Mouse (Mus musculus): ENCODE measurements around the gene Bri3. TPM values are rescaled to one million over a fixed set of nuclear protein-coding genes. Genes with fewer than 3 reads are reported as not detected.

Gene Bri3
- polyA plus RNA-seq, 1 experiment from 2014 or later, result 139 TPM

GRCm38 (mm10) chr5:144287267-144287820 lies 43.1 kb downstream of the Bri3 start:
- no peak for ATAC-seq (ENCODE audit: low FRiP score)
- Histone ChIP-seq H3K27me3 (no peaks in the 10 kb centered on the region), H3K4me1 (no peaks in the 10 kb centered on the region), H3K27ac (no peak overlapping the region), H3K9me3 (no peaks in the 10 kb centered on the region), H3K4me3 (replicated peaks) (no peak overlapping the region), H3K36me3 (replicated peaks) (no peaks in the 10 kb centered on the region), H3K9ac (no peak overlapping the region), H3K4me2 (no peak overlapping the region)
- WGBS, result 87% methylated on average over 3 of the region's 3 CpGs

GRCm38 (mm10) chr5:144288391-144288790 lies 44.2 kb downstream of the Bri3 start:
- 90% methylated on average over 9 of the region's 9 CpGs for WGBS
- no peaks in the 10 kb centered on the region for H3K9me3 ChIP-seq
- H3K36me3 ChIP-seq (replicated peaks), result no peaks in the 10 kb centered on the region
- H3K4me1 ChIP-seq, result no peaks in the 10 kb centered on the region
- no peak overlapping the region for H3K4me2 ChIP-seq
- ATAC-seq (ENCODE audit: low FRiP score), result no peak
- no peak overlapping the region for H3K4me3 ChIP-seq (replicated peaks)
- no peak overlapping the region for H3K27ac ChIP-seq
- no peak overlapping the region for H3K9ac ChIP-seq
- H3K27me3 ChIP-seq, result no peaks in the 10 kb centered on the region

GRCm38 (mm10) chr5:144289769-144290440 lies 45.7 kb downstream of the Bri3 start:
- H3K9ac ChIP-seq, result no peak overlapping the region
- 97% methylated on average over 4 of the region's 4 CpGs for WGBS
- H3K27me3 ChIP-seq, result no peaks in the 10 kb centered on the region

GRCm38 (mm10) chr5:144294908-144295307 lies 50.7 kb downstream of the Bri3 start:
- no peaks in the 10 kb centered on the region for H3K4me1 ChIP-seq
- no peak for ATAC-seq (ENCODE audit: low FRiP score)
- H3K4me2 ChIP-seq, result no peak overlapping the region
- H3K9me3 ChIP-seq, result no peaks in the 10 kb centered on the region
- H3K4me3 ChIP-seq (replicated peaks), result no peak overlapping the region
- H3K9ac ChIP-seq, result no peak overlapping the region
- H3K36me3 ChIP-seq (replicated peaks), result no peaks in the 10 kb centered on the region
- no peak overlapping the region for H3K27ac ChIP-seq
- WGBS, result 84% methylated on average over 7 of the region's 7 CpGs
- no peaks in the 10 kb centered on the region for H3K27me3 ChIP-seq

More at GRCm38 (mm10) chr5:144289769-144290440, 45.7 kb downstream of the Bri3 start:
- Histone ChIP-seq H3K4me1 (no peaks in the 10 kb centered on the region), H3K36me3 (replicated peaks) (no peaks in the 10 kb centered on the region), H3K4me3 (replicated peaks) (no peak overlapping the region), H3K4me2 (no peak overlapping the region), H3K9me3 (no peaks in the 10 kb centered on the region), H3K27ac (no peak overlapping the region)
- no peak for ATAC-seq (ENCODE audit: low FRiP score)

GRCm38 (mm10) chr5:144295357-144295756 lies 51.1 kb downstream of the Bri3 start:
- 95% methylated on average over 1 of the region's 1 CpGs for WGBS
- H3K9ac ChIP-seq, result no peak overlapping the region
- ATAC-seq (ENCODE audit: low FRiP score), result no peak
- no peaks in the 10 kb centered on the region for H3K36me3 ChIP-seq (replicated peaks)
- no peaks in the 10 kb centered on the region for H3K9me3 ChIP-seq
- no peaks in the 10 kb centered on the region for H3K4me1 ChIP-seq
- H3K4me3 ChIP-seq (replicated peaks), result no peak overlapping the region
- no peaks in the 10 kb centered on the region for H3K27me3 ChIP-seq
- H3K4me2 ChIP-seq, result no peak overlapping the region
- no peak overlapping the region for H3K27ac ChIP-seq

GRCm38 (mm10) chr5:144296090-144296604 lies 51.9 kb downstream of the Bri3 start:
- H3K4me1 ChIP-seq, result no peaks in the 10 kb centered on the region
- no peaks in the 10 kb centered on the region for H3K9me3 ChIP-seq
- no peak overlapping the region for H3K9ac ChIP-seq
- WGBS, result 81% methylated on average over 7 of the region's 7 CpGs
- no peak overlapping the region for H3K4me2 ChIP-seq
- no peak overlapping the region for H3K27ac ChIP-seq
- no peak overlapping the region for H3K4me3 ChIP-seq (replicated peaks)
- H3K27me3 ChIP-seq, result no peaks in the 10 kb centered on the region
- H3K36me3 ChIP-seq (replicated peaks), result no peaks in the 10 kb centered on the region
- ATAC-seq (ENCODE audit: low FRiP score), result no peak

- Histone ChIP-seq H3K36me3 (replicated peaks) (no peaks in the 10 kb centered on the region), H3K4me2 (no peak overlapping the region), H3K27ac (no peak overlapping the region), H3K9me3 (no peaks in the 10 kb centered on the region), H3K27me3 (no peaks in the 10 kb centered on the region), H3K4me3 (replicated peaks) (no peak overlapping the region), H3K9ac (no peak overlapping the region), H3K4me1 (no peaks in the 10 kb centered on the region)
- 95% methylated on average over 2 of the region's 2 CpGs for WGBS
- ATAC-seq (ENCODE audit: low FRiP score), result no peak
Observed at GRCm38 (mm10) chr5:144303071-144303470, 58.8 kb downstream of the Bri3 start.

GRCm38 (mm10) chr5:144308929-144309328 lies 64.7 kb downstream of the Bri3 start:
- Histone ChIP-seq H3K9me3 (no peaks in the 10 kb centered on the region), H3K9ac (no peak overlapping the region), H3K27me3 (no peaks in the 10 kb centered on the region), H3K4me1 (peaks cover 4% of the 10 kb centered on the region), H3K36me3 (replicated peaks) (no peaks in the 10 kb centered on the region), H3K4me2 (no peak overlapping the region), H3K4me3 (replicated peaks) (no peak overlapping the region), H3K27ac (no peak overlapping the region)
- ATAC-seq (ENCODE audit: low FRiP score), result no peak
- WGBS, result 80% methylated on average over 4 of the region's 4 CpGs

GRCm38 (mm10) chr5:144312183-144312582 lies 67.9 kb downstream of the Bri3 start:
- Histone ChIP-seq H3K27ac (no peak overlapping the region), H3K4me3 (replicated peaks) (no peak overlapping the region), H3K9ac (no peak overlapping the region), H3K4me1 (peaks cover 4% of the 10 kb centered on the region), H3K27me3 (no peaks in the 10 kb centered on the region), H3K36me3 (replicated peaks) (no peaks in the 10 kb centered on the region), H3K4me2 (no peak overlapping the region), H3K9me3 (no peaks in the 10 kb centered on the region)
- 92% methylated on average over 7 of the region's 7 CpGs for WGBS
- ATAC-seq (ENCODE audit: low FRiP score), result no peak

- Histone ChIP-seq H3K9me3 (no peaks in the 10 kb centered on the region), H3K4me2 (no peak overlapping the region), H3K27me3 (no peaks in the 10 kb centered on the region), H3K27ac (no peak overlapping the region), H3K4me3 (replicated peaks) (no peak overlapping the region), H3K9ac (no peak overlapping the region), H3K36me3 (replicated peaks) (no peaks in the 10 kb centered on the region), H3K4me1 (peaks cover 9% of the 10 kb centered on the region)
- no peak for ATAC-seq (ENCODE audit: low FRiP score)
- 34% methylated on average over 5 of the region's 5 CpGs for WGBS
Observed at GRCm38 (mm10) chr5:144313335-144313734, 69.1 kb downstream of the Bri3 start.

- H3K4me2 ChIP-seq, result no peak overlapping the region
- no peaks in the 10 kb centered on the region for H3K36me3 ChIP-seq (replicated peaks)
- no peak overlapping the region for H3K4me3 ChIP-seq (replicated peaks)
- peaks cover 9% of the 10 kb centered on the region for H3K4me1 ChIP-seq
- H3K27me3 ChIP-seq, result no peaks in the 10 kb centered on the region
- 90% methylated on average over 12 of the region's 12 CpGs for WGBS
- H3K9ac ChIP-seq, result no peak overlapping the region
- ATAC-seq (ENCODE audit: low FRiP score), result no peak
- H3K9me3 ChIP-seq, result no peaks in the 10 kb centered on the region
- no peak overlapping the region for H3K27ac ChIP-seq
Observed at GRCm38 (mm10) chr5:144314731-144315494, 70.7 kb downstream of the Bri3 start.

GRCm38 (mm10) chr5:144316442-144316841 lies 72.2 kb downstream of the Bri3 start:
- Histone ChIP-seq H3K4me3 (replicated peaks) (no peak overlapping the region), H3K27ac (no peak overlapping the region), H3K4me1 (peaks cover 9% of the 10 kb centered on the region), H3K9me3 (no peaks in the 10 kb centered on the region), H3K4me2 (no peak overlapping the region), H3K9ac (no peak overlapping the region), H3K27me3 (no peaks in the 10 kb centered on the region), H3K36me3 (replicated peaks) (no peaks in the 10 kb centered on the region)
- 79% methylated on average over 3 of the region's 3 CpGs for WGBS
- no peak for ATAC-seq (ENCODE audit: low FRiP score)
